Mouse (Mus musculus) MEL (cell line): ENCODE measurements around the gene Hmgb1. TPM values are rescaled to one million over a fixed set of nuclear protein-coding genes. Genes with fewer than 3 reads are reported as not detected.

Experiments used
- DNase-seq: peaks from one replicate; pipeline ENCODE4 v3.0.0; 2011; ENCODE audit warnings: low read depth, low spot score
- H3K27ac ChIP-seq: 2 replicates; pipeline ENCODE4 v1.5.1; 2012; ENCODE audit warnings: low read depth, mild to moderate bottlenecking, control low read depth, low read length, moderate library complexity; ENCODE audit not compliant: control insufficient read depth
- H3K27me3 ChIP-seq, 2 experiments: fragments of 150-350 bp in 1 of 2; sonication (generic) in 1 of 2; 2 replicates each; pipeline ENCODE4 v1.6.1; 2012; ENCODE audit warnings: low read length in 2 of 2, mild to moderate bottlenecking in 2 of 2, improper control_type of control experiment in 1 of 2, moderate library complexity in 1 of 2; ENCODE audit not compliant: insufficient read depth in 2 of 2, control insufficient read depth in 1 of 2
- H3K36me3 ChIP-seq, 2 experiments: 2 replicates each; pipeline ENCODE4 v1.6.1; 2012 to 2014; ENCODE audit warnings: low read length in 2 of 2, improper control_type of control experiment in 1 of 2, inconsistent platforms in 1 of 2, mild to moderate bottlenecking in 1 of 2; ENCODE audit not compliant: insufficient read depth in 2 of 2, control insufficient read depth in 1 of 2
- H3K4me1 ChIP-seq, 2 experiments: fragments of 150-350 bp in 1 of 2; sonication (generic) in 1 of 2; 2 replicates each; pipeline ENCODE4 v1.6.1; 2012; ENCODE audit warnings: low read length in 2 of 2, improper control_type of control experiment in 1 of 2, mild to moderate bottlenecking in 1 of 2; ENCODE audit not compliant: insufficient read depth in 2 of 2, control insufficient read depth in 1 of 2
- H3K4me3 ChIP-seq, 2 experiments: fragments of 150-350 bp in 1 of 2; sonication (generic) in 1 of 2; 2 replicates each; pipeline ENCODE4 v1.5.1; 2012; ENCODE audit warnings: low read depth in 2 of 2, low read length in 2 of 2, mild to moderate bottlenecking in 2 of 2, moderate library complexity in 2 of 2, control low read depth in 1 of 2, improper control_type of control experiment in 1 of 2; ENCODE audit not compliant: control insufficient read depth in 1 of 2, insufficient read depth in 1 of 2
- H3K79me2 ChIP-seq: 2 replicates; pipeline ENCODE4 v1.6.1; 2012; ENCODE audit warnings: mild to moderate bottlenecking, low read length, moderate library complexity; ENCODE audit not compliant: control insufficient read depth, poor library complexity, insufficient read depth
- H3K9ac ChIP-seq: 2 replicates; pipeline ENCODE4 v1.6.1; 2012; ENCODE audit warnings: low read depth, mild to moderate bottlenecking, control low read depth, low read length, moderate library complexity; ENCODE audit not compliant: control insufficient read depth, poor library complexity, severe bottlenecking
- H3K9me3 ChIP-seq: fragments of 150-350 bp; sonication (generic); replicated peaks from 2 replicates; pipeline ENCODE4 v1.6.1; 2012; ENCODE audit warnings: mild to moderate bottlenecking, low read length, improper control_type of control experiment, moderate library complexity; ENCODE audit not compliant: insufficient read depth
- BHLHE40 ChIP-seq: IDR thresholded peaks from 2 replicates; pipeline ENCODE4 v1.6.1; 2012; ENCODE audit warnings: low read depth, mild to moderate bottlenecking, inconsistent platforms, low read length, improper control_type of control experiment, borderline replicate concordance
- CHD1 ChIP-seq: IDR thresholded peaks from 2 replicates; pipeline ENCODE4 v1.6.1; 2012; ENCODE audit warnings: low read depth, mild to moderate bottlenecking, inconsistent platforms, low read length, improper control_type of control experiment
- CHD2 ChIP-seq: IDR thresholded peaks from 2 replicates; pipeline ENCODE4 v1.6.1; 2011; ENCODE audit warnings: low read length, improper control_type of control experiment
- E2F4 ChIP-seq: IDR thresholded peaks from 2 replicates; pipeline ENCODE4 v1.6.1; 2011; ENCODE audit warnings: low read depth, low read length, improper control_type of control experiment, borderline replicate concordance
- ELF1 ChIP-seq: IDR thresholded peaks from 2 replicates; pipeline ENCODE4 v1.6.1; 2014; ENCODE audit warnings: low read depth, mild to moderate bottlenecking, inconsistent platforms, low read length, improper control_type of control experiment, moderate library complexity
- ETS1 ChIP-seq: IDR thresholded peaks from 2 replicates; pipeline ENCODE4 v1.6.1; 2012; ENCODE audit warnings: low read depth, mild to moderate bottlenecking, inconsistent platforms, low read length, improper control_type of control experiment, moderate library complexity
- GABPA ChIP-seq: IDR thresholded peaks from 2 replicates; pipeline ENCODE4 v1.6.1; 2012; ENCODE audit warnings: low read depth, mild to moderate bottlenecking, inconsistent platforms, low read length, improper control_type of control experiment, moderate library complexity
- GATA1 ChIP-seq: IDR thresholded peaks from 2 replicates; pipeline ENCODE4 v1.6.1; 2011; ENCODE audit warnings: low read depth, low read length, improper control_type of control experiment
- HCFC1 ChIP-seq: IDR thresholded peaks from 2 replicates; pipeline ENCODE4 v1.6.1; 2012; ENCODE audit warnings: low read depth, mild to moderate bottlenecking, inconsistent platforms, low read length, improper control_type of control experiment, moderate library complexity
- JUND ChIP-seq: IDR thresholded peaks from 2 replicates; pipeline ENCODE4 v1.6.1; 2011; ENCODE audit warnings: low read depth, mild to moderate bottlenecking, improper control_type of control experiment, low read length
- KAT2A ChIP-seq: conservative IDR thresholded peaks from 2 replicates; pipeline ENCODE4 v1.6.1; 2012; ENCODE audit warnings: low read depth, low read length, improper control_type of control experiment, inconsistent platforms
- MAFK ChIP-seq: IDR thresholded peaks from 2 replicates; pipeline ENCODE4 v1.6.1; 2011; ENCODE audit warnings: low read depth, mild to moderate bottlenecking, low read length, improper control_type of control experiment, borderline replicate concordance
- MAZ ChIP-seq: IDR thresholded peaks from 2 replicates; pipeline ENCODE4 v1.6.1; 2012; ENCODE audit warnings: low read depth, mild to moderate bottlenecking, inconsistent platforms, low read length, improper control_type of control experiment
- MEF2A ChIP-seq: IDR thresholded peaks from 2 replicates; pipeline ENCODE4 v1.6.1; 2014; ENCODE audit warnings: low read depth, mild to moderate bottlenecking, inconsistent platforms, low read length, improper control_type of control experiment; ENCODE audit not compliant: poor library complexity, insufficient replicate concordance, severe bottlenecking; ENCODE audit errors: extremely low read depth
- MXI1 ChIP-seq: IDR thresholded peaks from 2 replicates; pipeline ENCODE4 v1.6.1; 2011; ENCODE audit warnings: mild to moderate bottlenecking, low read depth, low read length, improper control_type of control experiment
- MYB ChIP-seq: IDR thresholded peaks from 2 replicates; pipeline ENCODE4 v1.6.1; 2011; ENCODE audit warnings: mild to moderate bottlenecking, low read depth, low read length, improper control_type of control experiment
- NELFE ChIP-seq: IDR thresholded peaks from 2 replicates; pipeline ENCODE4 v1.6.1; 2011; ENCODE audit warnings: low read depth, low read length, improper control_type of control experiment
- NRF1 ChIP-seq: IDR thresholded peaks from 2 replicates; pipeline ENCODE4 v1.6.1; 2014; ENCODE audit warnings: low read depth, mild to moderate bottlenecking, inconsistent platforms, low read length, improper control_type of control experiment, moderate library complexity; ENCODE audit not compliant: poor library complexity, insufficient read depth, severe bottlenecking
- POLR2A ChIP-seq, 2 experiments: IDR thresholded peaks; 2 replicates each; pipeline ENCODE4 v1.6.1; 2011 to 2012; ENCODE audit warnings: low read length in 2 of 2, mild to moderate bottlenecking in 2 of 2, control low read depth in 1 of 2, improper control_type of control experiment in 1 of 2, low read depth in 1 of 2, moderate library complexity in 1 of 2; ENCODE audit not compliant: control insufficient read depth in 1 of 2, insufficient read depth in 1 of 2, poor library complexity in 1 of 2
- POLR2AphosphoS2 ChIP-seq: IDR thresholded peaks from 2 replicates; pipeline ENCODE4 v1.6.1; 2011; ENCODE audit warnings: low read length, improper control_type of control experiment
- POLR2AphosphoS5 ChIP-seq: IDR thresholded peaks from 2 replicates; pipeline ENCODE4 v1.6.1; 2012; ENCODE audit warnings: low read depth, borderline replicate concordance, mild to moderate bottlenecking, inconsistent platforms, low read length, moderate library complexity, mixed read lengths
- RAD21 ChIP-seq: IDR thresholded peaks from 2 replicates; pipeline ENCODE4 v1.6.1; 2011; ENCODE audit warnings: mild to moderate bottlenecking, low read depth, low read length, improper control_type of control experiment
- RCOR1 ChIP-seq: IDR thresholded peaks from 2 replicates; pipeline ENCODE4 v1.6.1; 2012; ENCODE audit warnings: low read depth, mild to moderate bottlenecking, inconsistent platforms, low read length, improper control_type of control experiment
- SIN3A ChIP-seq: IDR thresholded peaks from 2 replicates; pipeline ENCODE4 v1.6.1; 2012; ENCODE audit warnings: low read length, improper control_type of control experiment, inconsistent platforms
- TAL1 ChIP-seq: IDR thresholded peaks from 2 replicates; pipeline ENCODE4 v1.6.1; 2012; ENCODE audit warnings: mild to moderate bottlenecking, inconsistent platforms, low read length, moderate library complexity, mixed read lengths
- TBP ChIP-seq: IDR thresholded peaks from 2 replicates; pipeline ENCODE4 v1.8.0; 2011; ENCODE audit warnings: low read depth, low read length, improper control_type of control experiment
- TCF12 ChIP-seq: IDR thresholded peaks from 2 replicates; pipeline ENCODE4 v1.6.1; 2014; ENCODE audit warnings: low read depth, mild to moderate bottlenecking, inconsistent platforms, low read length, improper control_type of control experiment, moderate library complexity
- UBTF ChIP-seq: IDR thresholded peaks from 2 replicates; pipeline ENCODE4 v1.6.1; 2012; ENCODE audit warnings: low read depth, mild to moderate bottlenecking, inconsistent platforms, low read length, improper control_type of control experiment, moderate library complexity, borderline replicate concordance; ENCODE audit not compliant: insufficient read depth
- ZC3H11A ChIP-seq: IDR thresholded peaks from 2 replicates; pipeline ENCODE4 v1.6.1; 2012; ENCODE audit warnings: low read depth, mild to moderate bottlenecking, inconsistent platforms, low read length, improper control_type of control experiment
- ZKSCAN1 ChIP-seq: IDR thresholded peaks from 2 replicates; pipeline ENCODE4 v1.6.1; 2012; ENCODE audit warnings: low read depth, mild to moderate bottlenecking, inconsistent platforms, low read length, improper control_type of control experiment, moderate library complexity
- ZMIZ1 ChIP-seq: IDR thresholded peaks from 2 replicates; pipeline ENCODE4 v1.6.1; 2012; ENCODE audit warnings: low read depth, mild to moderate bottlenecking, inconsistent platforms, low read length, improper control_type of control experiment, moderate library complexity
- ZNF384 ChIP-seq: IDR thresholded peaks from 2 replicates; pipeline ENCODE4 v1.6.1; 2012; ENCODE audit warnings: low read depth, mild to moderate bottlenecking, inconsistent platforms, low read length, improper control_type of control experiment
- polyA plus RNA-seq, 2 experiments: library from polyadenylated mRNA; stranded (reverse) in 1 of 2; unstranded in 1 of 2; fragments of >175 nt in 1 of 2; fragments of >200 nt in 1 of 2; gene quantifications; 2 replicates each; pipeline versions ENCODE4 v1.2.1 to v1.2.4; 2012; ENCODE audit warnings: low replicate concordance in 2 of 2, low read depth in 1 of 2; ENCODE audit not compliant: insufficient read length in 2 of 2, insufficient read depth in 1 of 2, missing spikeins in 1 of 2
- total RNA-seq: library from RNA; depleted of rRNA; stranded (reverse); fragments of 300-350 nt; gene quantifications from 2 replicates; pipeline ENCODE4 v1.2.3, GENCODE M21; 2012

Hmgb1 gene
- total and polyA plus RNA-seq, 3 experiments = 600 to 678 TPM; not detected in 1

DNA sequence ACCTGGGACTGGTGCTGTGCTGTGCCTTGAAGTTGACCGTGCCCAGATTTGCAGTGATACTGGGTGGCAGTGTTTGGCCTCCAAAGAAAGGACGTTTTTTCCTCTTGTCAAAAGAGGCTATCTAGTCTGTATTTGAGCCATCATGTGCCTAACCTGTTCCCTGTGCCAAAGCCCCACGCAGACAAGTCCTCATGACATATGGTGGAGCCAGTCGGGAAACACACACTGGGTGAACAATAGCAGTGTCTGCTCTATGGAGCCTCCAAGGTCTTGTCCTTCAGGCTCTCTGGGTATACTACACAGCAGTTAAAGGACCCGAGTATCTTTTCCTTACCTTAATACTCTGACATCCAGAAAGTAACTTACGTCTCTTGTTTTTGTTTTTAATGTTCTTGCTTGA lies 141.0 kb downstream of the Hmgb1 start:
- H3K9me3 ChIP-seq = no peaks in the 10 kb centered on the region
- H3K27ac ChIP-seq = no peak overlapping the region
- H3K4me1 ChIP-seq = no peaks in the 10 kb centered on the region
- DNase-seq = no peak
- H3K79me2 ChIP-seq = no peaks in the 10 kb centered on the region
- no peak overlapping the region for H3K4me3 ChIP-seq
- peaks cover 2 to 8% of the 10 kb centered on the region in 2 experiments; a peak in 3 of 4 replicates for H3K36me3 ChIP-seq
- no peaks in the 10 kb centered on the region for H3K27me3 ChIP-seq
- no peak overlapping the region for H3K9ac ChIP-seq
- TF ChIP-seq MAZ = no peak
- TF ChIP-seq MXI1 = no peak
- TF ChIP-seq ZKSCAN1 = no peak
- TF ChIP-seq GABPA = no peak
- no peak for TF ChIP-seq TCF12
- TF ChIP-seq HCFC1 = no peak
- no peak for TF ChIP-seq UBTF
- no peak for TF ChIP-seq MEF2A
- no peak for TF ChIP-seq ELF1
- no peak for TF ChIP-seq SIN3A
- no peak for TF ChIP-seq E2F4
- TF ChIP-seq JUND = no peak
- TF ChIP-seq ZNF384 = no peak
- TF ChIP-seq POLR2AphosphoS2 = no peak
- TF ChIP-seq ETS1 = no peak
- no peak for TF ChIP-seq BHLHE40

- H3K9ac ChIP-seq = no peak overlapping the region
- H3K79me2 ChIP-seq = no peaks in the 10 kb centered on the region
- no peaks in the 10 kb centered on the region for H3K36me3 ChIP-seq
- no peaks in the 10 kb centered on the region for H3K27me3 ChIP-seq
- H3K9me3 ChIP-seq = no peaks in the 10 kb centered on the region
- no peaks in the 10 kb centered on the region for H3K4me1 ChIP-seq
- no peak overlapping the region for H3K27ac ChIP-seq
- no peak overlapping the region for H3K4me3 ChIP-seq
- peak; percentile 85 for DNase-seq
- TF ChIP-seq MAZ = no peak
- TF ChIP-seq MXI1 = no peak
- TF ChIP-seq CHD1 = no peak
- TF ChIP-seq CHD2 = no peak
- no peak for TF ChIP-seq GATA1
- no peak for TF ChIP-seq TCF12
- TF ChIP-seq POLR2AphosphoS2 = no peak
- no peak for TF ChIP-seq POLR2A (IDR thresholded peaks at IDR 0.05; ENCODE audit: control insufficient read depth in 1 of 2, insufficient read depth in 1 of 2, low read depth in 1 of 2, low read length in 2 of 2, poor library complexity in 1 of 2)
- no peak for TF ChIP-seq MAFK
- no peak for TF ChIP-seq NELFE
- TF ChIP-seq RAD21 = peak; percentile 96
- no peak for TF ChIP-seq ZMIZ1
- TF ChIP-seq ZKSCAN1 = no peak
- TF ChIP-seq HCFC1 = no peak
- TF ChIP-seq RCOR1 = no peak
- TF ChIP-seq ZC3H11A = peak; percentile 98
- TF ChIP-seq ELF1 = 0 out of 2 replicates have a peak, but pooled peaks have one; percentile 31
- TF ChIP-seq NRF1 = no peak
- TF ChIP-seq MYB = no peak
- no peak for TF ChIP-seq TAL1
- TF ChIP-seq POLR2AphosphoS5 = no peak
- TF ChIP-seq GABPA = no peak
- no peak for TF ChIP-seq KAT2A
- TF ChIP-seq TBP = 0 out of 2 replicates have a peak, but pooled peaks have one; percentile 20
Measured at GRCm38 (mm10) chr5:149039825-149040224, 144.5 kb downstream of the Hmgb1 start.
